Mouse (Mus musculus) stomach, postnatal 0 days (tissue): ENCODE measurements at regions not wholly inside any gene's neighbourhood (a gene's known extent, or its start where the extent isn't known, plus 50 kb on each side); places are given as distances from the start of the nearest gene placed in this dataset.

Experiments used
- CTCF ChIP-seq: IDR thresholded peaks from 2 replicates; pipeline ENCODE4 v1.5.1; 2016; ENCODE audit warnings: antibody characterized with exemption, low read depth, mild to moderate bottlenecking, moderate library complexity
- EP300 ChIP-seq: optimal IDR thresholded peaks from 2 replicates; pipeline ENCODE3; 2016; ENCODE audit warnings: antibody characterized with exemption

DNA sequence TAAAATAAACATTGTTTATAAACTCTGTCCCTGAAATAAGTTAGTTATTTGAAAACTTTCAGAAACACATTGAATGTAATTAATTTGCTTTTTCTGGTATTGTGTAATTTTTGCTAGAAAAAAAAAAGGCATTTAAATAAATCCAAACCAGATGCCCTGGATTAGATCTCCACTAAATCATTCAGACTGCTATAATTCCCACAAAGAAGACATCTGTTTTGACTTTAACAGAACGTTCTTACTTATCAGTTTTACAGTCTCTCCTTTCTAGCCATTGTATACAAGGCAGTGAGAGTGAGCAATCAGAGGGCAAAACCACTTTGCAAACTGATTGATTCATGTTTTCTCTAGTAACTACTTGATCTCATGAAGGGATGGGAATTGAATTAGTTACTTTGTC, 478.8 kb downstream of the Slitrk6 start:
- TF ChIP-seq CTCF = no peak
- peak; percentile 37 for TF ChIP-seq EP300
